Mouse (Mus musculus): ENCODE measurements at regions not wholly inside any gene's neighbourhood (a gene's known extent, or its start where the extent isn't known, plus 50 kb on each side); places are given as distances from the start of the nearest gene placed in this dataset.

- no peak for TF ChIP-seq EP300 (IDR thresholded peaks at IDR 0.05; ENCODE audit: low read depth)
- no peak for TF ChIP-seq CTCF (IDR thresholded peaks at IDR 0.05; ENCODE audit: low read depth)
These were observed 270.2 kb downstream of the Epha4 start for GRCm38 (mm10) chr1:77244642-77245041.

All from heart, postnatal 0 days (tissue).